In the genomic region with DNA sequence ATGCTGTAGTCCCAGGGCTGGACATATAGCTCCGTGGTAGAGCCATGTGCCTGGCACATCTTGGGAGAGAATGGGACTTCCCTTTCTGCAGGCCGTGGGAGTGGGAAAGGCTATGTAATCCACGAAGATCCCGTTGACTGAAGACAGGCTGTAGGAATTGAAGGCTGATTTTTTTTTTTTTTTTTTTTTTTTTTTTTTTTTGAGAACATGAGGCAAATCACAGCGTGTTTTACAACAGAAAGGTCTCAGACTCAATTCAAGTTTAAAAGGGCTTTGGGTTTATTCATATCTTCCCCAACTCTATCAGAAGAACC, we compare ENCODE assay signal across 8 mouse cellular contexts. TPM values are rescaled to one million over a fixed set of nuclear protein-coding genes. Genes with fewer than 3 reads are reported as not detected.
DNase-seq lines count a peak whose midpoint lies in the region; ATAC-seq and TF ChIP-seq lines count a peak whose summit lies in the region.

No protein-coding gene starts in this region.

- DNase-seq in kidney, postnatal 4 days, result no peak
- DNase-seq in ovary, adult 18-20 months (ENCODE audit: low spot score), result no peak
- no peak for DNase-seq in gastrocnemius, postnatal 10 days
- no peak for DNase-seq in right cerebral cortex, adult 2 months (ENCODE audit: low spot score in 2 of 2)

- TF ChIP-seq CTCF in cortical plate, adult 2 months (IDR thresholded peaks at IDR 0.05; ENCODE audit: extremely low read depth, insufficient read depth, low read length), result no peak

- peaks cover 15% of the 10 kb centered on the region for H3K4me1 ChIP-seq in kidney, embryonic 16.5 days (ENCODE audit: insufficient read depth, low read length)
- H3K4me1 ChIP-seq in cortical plate, adult 2 months (ENCODE audit: control insufficient read depth, insufficient read depth, low read length), result no peaks in the 10 kb centered on the region
- peaks cover 21% of the 10 kb centered on the region for H3K4me1 ChIP-seq in hindbrain, embryonic 16.5 days (ENCODE audit: control insufficient read depth, insufficient read depth, low read depth, low read length)
- H3K4me1 ChIP-seq in midbrain, embryonic 15.5 days, result peaks cover 21% of the 10 kb centered on the region

- peak overlapping the region; percentile 75 for H3K4me2 ChIP-seq in kidney, embryonic 16.5 days (replicated peaks; ENCODE audit: low read depth, low read length)
- H3K4me2 ChIP-seq in hindbrain, embryonic 16.5 days (ENCODE audit: low read length), result peak overlapping the region; percentile 89
- H3K4me2 ChIP-seq in midbrain, embryonic 15.5 days, result peak overlapping the region; percentile 88

- peak overlapping the region; percentile 98 for H3K27ac ChIP-seq in kidney, embryonic 16.5 days (ENCODE audit: low read length)
- H3K27ac ChIP-seq in cortical plate, adult 2 months (ENCODE audit: insufficient read depth, low read length), result no peak overlapping the region
- H3K27ac ChIP-seq in hindbrain, embryonic 16.5 days (ENCODE audit: low read depth, low read length), result peak overlapping the region; percentile 92; the same call in 1 of the 2 replicates
- H3K27ac ChIP-seq in midbrain, embryonic 15.5 days, result peak overlapping the region; percentile 88; the same call in 1 of the 2 replicates

- H3K9ac ChIP-seq in kidney, embryonic 16.5 days (replicated peaks; ENCODE audit: low read length), result peak overlapping the region; percentile 98
- H3K9ac ChIP-seq in hindbrain, embryonic 16.5 days (ENCODE audit: low read depth, low read length), result peak overlapping the region; percentile 84
- H3K9ac ChIP-seq in midbrain, embryonic 15.5 days, result peak overlapping the region; percentile 96

- no peak for ATAC-seq in kidney, embryonic 16.5 days (ENCODE audit: low FRiP score, low TSS enrichment)
- ATAC-seq in hindbrain, embryonic 16.5 days, result no peak
- ATAC-seq in midbrain, embryonic 15.5 days (replicated peaks), result no peak

- TF ChIP-seq POLR2A in cortical plate, adult 2 months (IDR thresholded peaks at IDR 0.05; ENCODE audit: extremely low read depth, insufficient read depth, low read length), result no peak

- peak overlapping the region; percentile 99 for H3K4me3 ChIP-seq in kidney, embryonic 16.5 days (ENCODE audit: low read length)
- H3K4me3 ChIP-seq in cortical plate, adult 2 months (ENCODE audit: insufficient read depth, low read length), result peak overlapping the region; percentile 92
- peak overlapping the region; percentile 80 for H3K4me3 ChIP-seq in hindbrain, embryonic 16.5 days (ENCODE audit: low read length)
- peak overlapping the region; percentile 88 for H3K4me3 ChIP-seq in midbrain, embryonic 15.5 days

- H3K27me3 ChIP-seq in kidney, embryonic 16.5 days (ENCODE audit: insufficient read depth, low read length), result no peaks in the 10 kb centered on the region
- H3K27me3 ChIP-seq in hindbrain, embryonic 16.5 days (replicated peaks; ENCODE audit: control insufficient read depth, insufficient read depth, low read length), result no peaks in the 10 kb centered on the region
- no peaks in the 10 kb centered on the region for H3K27me3 ChIP-seq in midbrain, embryonic 15.5 days (replicated peaks)

- peaks cover 43% of the 10 kb centered on the region for H3K36me3 ChIP-seq in kidney, embryonic 16.5 days (ENCODE audit: insufficient read depth, low read length)
- H3K36me3 ChIP-seq in hindbrain, embryonic 16.5 days (ENCODE audit: control insufficient read depth, insufficient read depth, low read length), result peaks cover 20% of the 10 kb centered on the region
- peaks cover 26% of the 10 kb centered on the region for H3K36me3 ChIP-seq in midbrain, embryonic 15.5 days (replicated peaks)

- WGBS in kidney, embryonic 16.5 days, result 1% methylated on average over 5 of the region's 5 CpGs
- WGBS in hindbrain, embryonic 16.5 days, result 2% methylated on average over 5 of the region's 5 CpGs
- 2% methylated on average over 5 of the region's 5 CpGs for WGBS in midbrain, embryonic 15.5 days

- H3K9me3 ChIP-seq in kidney, embryonic 16.5 days (ENCODE audit: low read length), result no peaks in the 10 kb centered on the region
- H3K9me3 ChIP-seq in hindbrain, embryonic 16.5 days (ENCODE audit: control insufficient read depth, low read length), result no peaks in the 10 kb centered on the region
- no peaks in the 10 kb centered on the region for H3K9me3 ChIP-seq in midbrain, embryonic 15.5 days

RNA-seq across cellular contexts. Expression of gene H2afx, which starts 1.6 kb away (rescaled TPM):
- 353 and 432 TPM in 2 replicates for polyA plus RNA-seq in kidney, embryonic 16.5 days (2015; fragmentation: Nextera tagmentation; extraction: Ambion mirVana)
- 64.8 and 68.3 TPM in 2 replicates for polyA plus RNA-seq in cortical plate, adult 2 months (2012; rRNA removed)
- 106 and 143 TPM in 2 replicates for polyA plus RNA-seq in hindbrain, embryonic 16.5 days (2015; fragmentation: Nextera tagmentation; extraction: Ambion mirVana)
- 121 and 132 TPM in 2 replicates for polyA plus RNA-seq in midbrain, embryonic 15.5 days (2015; fragmentation: Nextera tagmentation; extraction: Ambion mirVana)
- total RNA-seq in gastrocnemius, postnatal 10 days (2021), result 10 to 100 TPM; 41.0 to 47.2 TPM

RNA-seq across cellular contexts. Expression of gene Hmbs, which starts 8.0 kb away (rescaled TPM):
- polyA plus RNA-seq in kidney, embryonic 16.5 days (2015; fragmentation: Nextera tagmentation; extraction: Ambion mirVana), result 133 and 137 TPM in 2 replicates
- 30.5 and 31.2 TPM in 2 replicates for polyA plus RNA-seq in cortical plate, adult 2 months (2012; rRNA removed)
- polyA plus RNA-seq in hindbrain, embryonic 16.5 days (2015; fragmentation: Nextera tagmentation; extraction: Ambion mirVana), result 64.0 and 67.4 TPM in 2 replicates
- polyA plus RNA-seq in midbrain, embryonic 15.5 days (2015; fragmentation: Nextera tagmentation; extraction: Ambion mirVana), result 63.1 and 65.6 TPM in 2 replicates
- 10 to 100 TPM; 29.2 to 31.0 TPM for total RNA-seq in gastrocnemius, postnatal 10 days (2021)

RNA-seq across cellular contexts. Expression of gene Dpagt1, which starts 10.2 kb away (rescaled TPM):
- polyA plus RNA-seq in kidney, embryonic 16.5 days (2015; fragmentation: Nextera tagmentation; extraction: Ambion mirVana), result 45.4 and 53.9 TPM in 2 replicates
- polyA plus RNA-seq in cortical plate, adult 2 months (2012; rRNA removed), result 18.0 and 19.3 TPM in 2 replicates
- polyA plus RNA-seq in hindbrain, embryonic 16.5 days (2015; fragmentation: Nextera tagmentation; extraction: Ambion mirVana), result 32.5 and 42.6 TPM in 2 replicates
- 36.5 and 36.9 TPM in 2 replicates for polyA plus RNA-seq in midbrain, embryonic 15.5 days (2015; fragmentation: Nextera tagmentation; extraction: Ambion mirVana)
- total RNA-seq in gastrocnemius, postnatal 10 days (2021), result 10 to 100 TPM; 11.7 to 17.0 TPM

RNA-seq across cellular contexts. Expression of gene C2cd2l, which starts 16.0 kb away (rescaled TPM):
- 11.6 and 14.3 TPM in 2 replicates for polyA plus RNA-seq in kidney, embryonic 16.5 days (2015; fragmentation: Nextera tagmentation; extraction: Ambion mirVana)
- polyA plus RNA-seq in cortical plate, adult 2 months (2012; rRNA removed), result 203 and 213 TPM in 2 replicates
- polyA plus RNA-seq in hindbrain, embryonic 16.5 days (2015; fragmentation: Nextera tagmentation; extraction: Ambion mirVana), result 23.1 and 27.1 TPM in 2 replicates
- polyA plus RNA-seq in midbrain, embryonic 15.5 days (2015; fragmentation: Nextera tagmentation; extraction: Ambion mirVana), result 27.3 and 30.6 TPM in 2 replicates
- 10 to 100 TPM in 1 of 2 experiments, 1 to 10 TPM in 1; 7.5 to 15.7 TPM for total RNA-seq in gastrocnemius, postnatal 10 days (2021)

RNA-seq across cellular contexts. Expression of gene Vps11, which starts 25.4 kb away (rescaled TPM):
- 38.5 and 40.0 TPM in 2 replicates for polyA plus RNA-seq in kidney, embryonic 16.5 days (2015; fragmentation: Nextera tagmentation; extraction: Ambion mirVana)
- polyA plus RNA-seq in cortical plate, adult 2 months (2012; rRNA removed), result 42.2 and 43.2 TPM in 2 replicates
- 43.5 and 46.4 TPM in 2 replicates for polyA plus RNA-seq in hindbrain, embryonic 16.5 days (2015; fragmentation: Nextera tagmentation; extraction: Ambion mirVana)
- polyA plus RNA-seq in midbrain, embryonic 15.5 days (2015; fragmentation: Nextera tagmentation; extraction: Ambion mirVana), result 43.3 and 45.7 TPM in 2 replicates
- total RNA-seq in gastrocnemius, postnatal 10 days (2021), result 10 to 100 TPM; 18.2 to 20.2 TPM
